Mouse (Mus musculus): ENCODE results near the gene Sec13.

DNA sequence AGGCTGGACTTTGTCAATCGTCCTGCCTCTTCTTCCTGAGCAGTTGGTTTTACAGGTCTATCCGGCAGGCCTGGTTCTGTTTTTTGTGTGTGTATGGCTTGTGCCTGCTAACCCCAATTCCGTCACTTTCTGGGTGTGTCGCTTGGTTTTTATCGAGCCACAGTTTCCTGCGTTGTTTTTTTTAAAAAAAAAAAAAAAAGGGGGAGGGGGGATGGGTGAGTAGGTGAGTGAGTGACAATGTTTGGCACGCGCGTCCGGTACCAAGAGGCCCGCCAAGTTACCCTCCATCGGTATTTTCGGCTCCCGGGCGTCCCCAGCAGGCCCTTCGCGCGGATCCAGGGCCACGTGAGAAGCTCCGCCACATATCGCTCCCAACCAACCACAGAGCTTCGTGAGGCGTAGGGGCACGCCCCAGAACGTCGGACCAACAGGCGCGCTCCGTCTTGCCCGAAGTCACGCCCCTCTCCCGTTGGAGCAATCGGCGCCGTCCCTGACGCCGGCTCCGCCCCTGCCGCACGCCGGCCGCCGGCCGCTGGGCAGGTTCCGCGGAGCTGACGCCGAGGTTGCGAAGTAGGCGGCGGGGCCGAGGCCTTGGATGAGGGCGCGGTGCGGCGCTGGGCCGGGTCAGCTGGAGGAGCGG, 43.8 kb downstream of the Sec13 start, which contains the start of gene Tatdn2:
- TF ChIP-seq CTCF (conservative IDR thresholded peaks at IDR 0.05 in 1 of 2, IDR thresholded peaks at IDR 0.05 in 1 of 2; ENCODE audit: low read depth in 2 of 2, low read length in 2 of 2) (peak in 1 of 2 experiments; percentile 42; a peak in 2 of 4 replicates), POLR2A (IDR thresholded peaks at IDR 0.05; ENCODE audit: low read depth, low read length) (peak; percentile 70), CHD2 (IDR thresholded peaks at IDR 0.05; ENCODE audit: low read length) (peak; percentile 81), RAD21 (IDR thresholded peaks at IDR 0.05; ENCODE audit: low read depth, low read length) (peak; percentile 25), MAX (IDR thresholded peaks at IDR 0.05; ENCODE audit: low read length) (peak; percentile 95), CHD1 (IDR thresholded peaks at IDR 0.05; ENCODE audit: low read depth, low read length) (no peak)
